Mouse (Mus musculus) midbrain, postnatal 0 days (tissue): ENCODE results near the gene Cdc42bpa. TPM values are rescaled to one million over a fixed set of nuclear protein-coding genes. Genes with fewer than 3 reads are reported as not detected.

Experiments used
- ATAC-seq: fragments of 200-750 bp; cut with Nextera tagmentation; 2 replicates; pipeline ENCODE4 v1.8.0; 2017; ENCODE audit warnings: moderate number of reproducible peaks, mild to moderate bottlenecking, moderate TSS enrichment, moderate library complexity; ENCODE audit not compliant: low FRiP score
- DNase-seq: peaks from one replicate; pipeline ENCODE4 v3.0.0-alpha.2; 2015; ENCODE audit warnings: low spot score
- H3K27ac ChIP-seq: fragments of 300-500 bp; sonication (generic); 2 replicates; pipeline ENCODE4 v1.5.1; 2014; ENCODE audit warnings: low read depth, mild to moderate bottlenecking, low read length, mixed read lengths
- H3K27me3 ChIP-seq: fragments of 300-500 bp; sonication (generic); 2 replicates; pipeline ENCODE4 v1.6.1; 2014; ENCODE audit warnings: low read length, control low read depth, mixed read lengths; ENCODE audit not compliant: insufficient read depth
- H3K36me3 ChIP-seq: fragments of 300-500 bp; sonication (generic); 2 replicates; pipeline ENCODE4 v1.6.1; 2014; ENCODE audit warnings: low read length, control low read depth, mixed read lengths; ENCODE audit not compliant: insufficient read depth
- H3K4me1 ChIP-seq: fragments of 300-500 bp; sonication (generic); 2 replicates; pipeline ENCODE4 v1.6.1; 2014; ENCODE audit warnings: mild to moderate bottlenecking, control low read depth, antibody characterized with exemption, low read length, mixed read lengths; ENCODE audit not compliant: insufficient read depth
- H3K4me2 ChIP-seq: fragments of 300-500 bp; sonication (generic); 2 replicates; pipeline ENCODE4 v1.6.1; 2014; ENCODE audit warnings: low read depth, mild to moderate bottlenecking, low read length, mixed read lengths; ENCODE audit not compliant: poor library complexity, severe bottlenecking
- H3K4me3 ChIP-seq: fragments of 300-500 bp; sonication (generic); 2 replicates; pipeline ENCODE4 v1.5.1; 2014; ENCODE audit warnings: low read depth, mild to moderate bottlenecking, low read length, moderate library complexity
- H3K9ac ChIP-seq: fragments of 300-500 bp; sonication (generic); replicated peaks from 2 replicates; pipeline ENCODE4 v1.6.1; 2014; ENCODE audit warnings: mild to moderate bottlenecking, low read length, moderate library complexity, mixed read lengths; ENCODE audit not compliant: poor library complexity, severe bottlenecking
- H3K9me3 ChIP-seq: fragments of 300-500 bp; sonication (generic); 2 replicates; pipeline ENCODE4 v1.6.1; 2016; ENCODE audit warnings: low read length, control low read depth
- CTCF ChIP-seq: IDR thresholded peaks from 2 replicates; pipeline ENCODE4 v1.5.1; 2016; ENCODE audit warnings: antibody characterized with exemption, mild to moderate bottlenecking
- WGBS: fragments of 180-500 bp; shearing (Covaris S2); extraction: QIAGEN DNeasy Blood & Tissue Kit; methylation state at CpG from one replicate; pipeline ENCODE4 v1.1.7; 2014; 5-methylcytosine and 5-hydroxymethylcytosine counted together
- polyA plus RNA-seq: library from polyadenylated mRNA; unstranded; fragments of >200 nt; fragmentation: Nextera tagmentation; extraction: Ambion mirVana; gene quantifications from 2 replicates; pipeline ENCODE4 v1.2.1, GENCODE M21; 2015
- total RNA-seq: library from RNA; depleted of rRNA; stranded (reverse); fragments of >200 nt; gene quantifications from 2 replicates; pipeline ENCODE4 v1.2.3, GENCODE M21; 2014

Gene Cdc42bpa
- total and polyA plus RNA-seq, 2 experiments from 2014 or later: 29.3 to 108 TPM

DNA sequence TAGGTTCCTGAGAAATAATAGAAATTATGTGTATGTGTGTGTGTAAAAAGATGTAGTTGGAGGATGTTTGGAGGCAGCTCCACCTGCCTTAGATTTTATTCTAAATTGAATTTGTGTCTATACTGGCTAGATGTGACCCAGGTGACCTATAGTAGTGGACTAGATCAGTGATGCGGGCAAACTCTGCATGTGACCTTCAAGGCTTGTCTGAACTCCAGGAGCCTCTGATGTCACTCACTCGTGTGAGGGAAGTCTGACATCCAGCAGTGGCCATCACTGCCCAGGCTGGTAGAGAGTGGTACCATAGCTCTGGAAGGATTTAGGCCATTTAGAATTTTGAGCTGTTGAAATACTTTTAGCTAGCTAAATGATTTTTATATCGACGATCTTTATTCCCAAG, 1.5 kb downstream of the Cdc42bpa start:
- DNase-seq (no peak), ATAC-seq (no peak)
- Histone ChIP-seq H3K4me2 (peak overlapping the region; percentile 91), H3K36me3 (no peaks in the 10 kb centered on the region), H3K4me1 (peaks cover 6% of the 10 kb centered on the region; the same call in 1 of the 2 replicates), H3K4me3 (peak overlapping the region; percentile 87), H3K27ac (no peak overlapping the region), H3K9me3 (no peaks in the 10 kb centered on the region), H3K27me3 (no peaks in the 10 kb centered on the region), H3K9ac (peak overlapping the region; percentile 81)
- TF ChIP-seq CTCF: no peak
- 41% methylated on average over 4 of the region's 4 CpGs for WGBS

GRCm38 (mm10) chr1:179969776-179970428, 9.6 kb downstream of the Cdc42bpa start:
- H3K4me2 ChIP-seq: no peak overlapping the region
- ATAC-seq: no peak
- no peaks in the 10 kb centered on the region for H3K4me1 ChIP-seq
- H3K27ac ChIP-seq: no peak overlapping the region
- no peaks in the 10 kb centered on the region for H3K27me3 ChIP-seq
- no peaks in the 10 kb centered on the region for H3K9me3 ChIP-seq
- no peak overlapping the region for H3K4me3 ChIP-seq
- DNase-seq: no peak
- no peak overlapping the region for H3K9ac ChIP-seq
- 73% methylated on average over 5 of the region's 5 CpGs for WGBS
- no peak for TF ChIP-seq CTCF
- no peaks in the 10 kb centered on the region for H3K36me3 ChIP-seq

- no peak for TF ChIP-seq CTCF
- H3K9me3 ChIP-seq: no peaks in the 10 kb centered on the region
- no peaks in the 10 kb centered on the region for H3K36me3 ChIP-seq
- H3K9ac ChIP-seq: no peak overlapping the region
- DNase-seq: no peak
- H3K4me1 ChIP-seq: no peaks in the 10 kb centered on the region
- 76% methylated on average over 6 of the region's 6 CpGs for WGBS
- H3K4me3 ChIP-seq: no peak overlapping the region
- no peak for ATAC-seq
- no peak overlapping the region for H3K4me2 ChIP-seq
- no peaks in the 10 kb centered on the region for H3K27me3 ChIP-seq
- no peak overlapping the region for H3K27ac ChIP-seq
Measured at GRCm38 (mm10) chr1:179975021-179975420, 14.7 kb downstream of the Cdc42bpa start.

- no peaks in the 10 kb centered on the region for H3K9me3 ChIP-seq
- ATAC-seq (no peak), DNase-seq (no peak)
- no peaks in the 10 kb centered on the region for H3K4me1 ChIP-seq
- no peak for TF ChIP-seq CTCF
- no peaks in the 10 kb centered on the region for H3K27me3 ChIP-seq
- 76% methylated on average over 5 of the region's 5 CpGs for WGBS
- no peak overlapping the region for H3K4me3 ChIP-seq
- H3K27ac ChIP-seq: no peak overlapping the region
- H3K4me2 ChIP-seq: no peak overlapping the region
- H3K9ac ChIP-seq: no peak overlapping the region
- no peaks in the 10 kb centered on the region for H3K36me3 ChIP-seq
Measured at GRCm38 (mm10) chr1:179975645-179976275, 15.5 kb downstream of the Cdc42bpa start.

DNA sequence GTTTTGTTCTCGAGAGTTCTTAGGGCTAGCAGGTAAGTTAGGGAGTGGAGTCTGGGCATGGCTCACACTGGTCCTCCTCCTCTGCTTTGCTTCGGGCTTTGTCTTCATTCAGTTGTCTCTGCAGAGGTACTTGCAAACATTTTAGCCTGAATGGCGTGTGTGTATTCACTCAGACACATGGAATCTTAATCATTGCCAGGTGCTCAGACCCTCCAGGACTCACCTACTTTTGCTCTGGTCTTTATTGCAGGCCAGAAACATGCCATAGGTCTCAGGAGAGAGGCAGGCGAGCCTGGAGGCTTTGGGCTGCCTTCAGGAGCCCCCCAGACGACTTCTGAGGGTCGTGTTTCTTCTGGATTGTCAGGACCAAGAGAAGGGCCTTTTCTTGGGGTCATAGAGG, 17.2 kb downstream of the Cdc42bpa start:
- H3K27me3 ChIP-seq: no peaks in the 10 kb centered on the region
- WGBS: 79% methylated on average over 6 of the region's 6 CpGs
- H3K36me3 ChIP-seq: no peaks in the 10 kb centered on the region
- no peak overlapping the region for H3K4me2 ChIP-seq
- H3K4me1 ChIP-seq: no peaks in the 10 kb centered on the region
- no peak overlapping the region for H3K27ac ChIP-seq
- H3K9ac ChIP-seq: no peak overlapping the region
- no peak overlapping the region for H3K4me3 ChIP-seq
- no peak for TF ChIP-seq CTCF
- H3K9me3 ChIP-seq: no peaks in the 10 kb centered on the region
- no peak for DNase-seq
- ATAC-seq: no peak

GRCm38 (mm10) chr1:179978742-179979141, 18.5 kb downstream of the Cdc42bpa start:
- DNase-seq (no peak), ATAC-seq (no peak)
- TF ChIP-seq CTCF: no peak
- Histone ChIP-seq H3K27ac (no peak overlapping the region), H3K36me3 (no peaks in the 10 kb centered on the region), H3K27me3 (no peaks in the 10 kb centered on the region), H3K4me3 (no peak overlapping the region), H3K4me1 (no peaks in the 10 kb centered on the region), H3K9me3 (no peaks in the 10 kb centered on the region), H3K4me2 (no peak overlapping the region), H3K9ac (no peak overlapping the region)
- WGBS: 49% methylated on average over 1 of the region's 1 CpGs
